Mouse (Mus musculus) embryonic fibroblast, embryonic 13.5 days (primary cell): ENCODE results near the gene Lef1.

Source experiments
- CTCF ChIP-seq: IDR thresholded peaks from 2 replicates; pipeline ENCODE4 v1.5.1; 2011; ENCODE audit warnings: mild to moderate bottlenecking, control low read depth, low read length, moderate library complexity, borderline replicate concordance; ENCODE audit not compliant: insufficient read depth
- POLR2A ChIP-seq: IDR thresholded peaks from 2 replicates; pipeline ENCODE4 v1.6.1; 2011; ENCODE audit warnings: low read depth, mild to moderate bottlenecking, control low read depth, low read length, moderate library complexity

- TF ChIP-seq CTCF = no peak
- no peak for TF ChIP-seq POLR2A
Observed at GRCm38 (mm10) chr3:131138797-131139196, 28.5 kb downstream of the Lef1 start.
